Mouse (Mus musculus): ENCODE data around the gene Vps37c.

- TF ChIP-seq GATA1 (IDR thresholded peaks at IDR 0.05; ENCODE audit: borderline replicate concordance, low read length): no peak
- TF ChIP-seq FLI1 (IDR thresholded peaks at IDR 0.05; ENCODE audit: low read length): no peak
Observed at GRCm38 (mm10) chr19:10685727-10686126, 2.8 kb upstream of the Vps37c start.

Data from megakaryocyte, embryonic 14.5 days (primary cell).